Mouse (Mus musculus): ENCODE data around the gene Umad1.
A peak's percentile ranks its signal among the peaks of the same experiment; 100 is the strongest.

Umad1 gene

GRCm38 (mm10) chr6:8421421-8421820 is 162.3 kb downstream of the Umad1 start:
- no peak for DNase-seq

GRCm38 (mm10) chr6:8421959-8422581 is 163.0 kb downstream of the Umad1 start:
- no peak for DNase-seq

GRCm38 (mm10) chr6:8423142-8423541 is 164.1 kb downstream of the Umad1 start:
- no peak for DNase-seq

- no peak for DNase-seq
Measured at GRCm38 (mm10) chr6:8427692-8428091, 168.6 kb downstream of the Umad1 start.

GRCm38 (mm10) chr6:8430610-8431234 is 171.6 kb downstream of the Umad1 start:
- DNase-seq, result no peak

GRCm38 (mm10) chr6:8433179-8433578 is 174.1 kb downstream of the Umad1 start:
- no peak for DNase-seq

- DNase-seq, result no peak
Measured at GRCm38 (mm10) chr6:8437937-8438336, 178.8 kb downstream of the Umad1 start.

- DNase-seq, result no peak
Measured at GRCm38 (mm10) chr6:8441814-8442213, 182.7 kb downstream of the Umad1 start.

- no peak for DNase-seq
Measured at GRCm38 (mm10) chr6:8446786-8447185, 187.7 kb downstream of the Umad1 start.

- no peak for DNase-seq
Measured at GRCm38 (mm10) chr6:8455599-8455998, 196.5 kb downstream of the Umad1 start.

- no peak for DNase-seq
Measured at GRCm38 (mm10) chr6:8458596-8458995, 199.5 kb downstream of the Umad1 start.

GRCm38 (mm10) chr6:8462447-8462846 is 203.4 kb downstream of the Umad1 start:
- no peak for DNase-seq

GRCm38 (mm10) chr6:8465388-8465787 is 206.3 kb downstream of the Umad1 start:
- DNase-seq, result no peak

- no peak for DNase-seq
Measured at GRCm38 (mm10) chr6:8465985-8466384, 206.9 kb downstream of the Umad1 start.

- no peak for DNase-seq
Measured at GRCm38 (mm10) chr6:8467667-8468337, 208.7 kb downstream of the Umad1 start.

- DNase-seq, result no peak
Measured at GRCm38 (mm10) chr6:8469918-8470317, 210.8 kb downstream of the Umad1 start.

GRCm38 (mm10) chr6:8472125-8472524 is 213.0 kb downstream of the Umad1 start:
- no peak for DNase-seq

GRCm38 (mm10) chr6:8472915-8473314 is 213.8 kb downstream of the Umad1 start:
- DNase-seq, result peak; percentile 21 to 49

GRCm38 (mm10) chr6:8473498-8473897 is 214.4 kb downstream of the Umad1 start:
- DNase-seq, result no peak

- DNase-seq, result no peak
Measured at GRCm38 (mm10) chr6:8474316-8474715, 215.2 kb downstream of the Umad1 start.

GRCm38 (mm10) chr6:8474820-8475219 is 215.7 kb downstream of the Umad1 start:
- DNase-seq, result no peak

GRCm38 (mm10) chr6:8479176-8479575 is 220.1 kb downstream of the Umad1 start:
- DNase-seq, result no peak

GRCm38 (mm10) chr6:8484437-8485275 is 225.6 kb downstream of the Umad1 start:
- no peak for DNase-seq
